Mouse (Mus musculus) forebrain, embryonic 16.5 days (tissue): ENCODE measurements around the gene Myo1g. TPM values are rescaled to one million over a fixed set of nuclear protein-coding genes. Genes with fewer than 3 reads are reported as not detected.
A peak's percentile ranks its signal among the peaks of the same experiment; 100 is the strongest.

ENCODE experiments used
- ATAC-seq: fragments of 200-750 bp; cut with Nextera tagmentation; 2 replicates; pipeline ENCODE4 v1.8.0; 2017; ENCODE audit warnings: mild to moderate bottlenecking, moderate library complexity
- H3K27ac ChIP-seq: fragments of 300-500 bp; sonication (generic); 2 replicates; pipeline ENCODE4 v1.5.1; 2014; ENCODE audit warnings: low read length, control low read depth
- H3K27me3 ChIP-seq: fragments of 300-500 bp; sonication (generic); replicated peaks from 2 replicates; pipeline ENCODE4 v1.6.1; 2014; ENCODE audit warnings: low read length; ENCODE audit not compliant: control insufficient read depth, insufficient read depth
- H3K36me3 ChIP-seq: fragments of 300-500 bp; sonication (generic); 2 replicates; pipeline ENCODE4 v1.6.1; 2014; ENCODE audit not compliant: control insufficient read depth, insufficient read depth
- H3K4me1 ChIP-seq: fragments of 300-500 bp; sonication (generic); replicated peaks from 2 replicates; pipeline ENCODE4 v1.6.1; 2014; ENCODE audit warnings: low read length; ENCODE audit not compliant: control insufficient read depth, insufficient read depth
- H3K4me2 ChIP-seq: fragments of 300-500 bp; sonication (generic); 2 replicates; pipeline ENCODE4 v1.6.1; 2014; ENCODE audit warnings: mild to moderate bottlenecking, low read length, control low read depth
- H3K4me3 ChIP-seq: fragments of 300-500 bp; sonication (generic); replicated peaks from 2 replicates; pipeline ENCODE4 v1.5.1; 2014; ENCODE audit warnings: mild to moderate bottlenecking, low read length, control low read depth
- H3K9ac ChIP-seq: fragments of 300-500 bp; sonication (generic); replicated peaks from 2 replicates; pipeline ENCODE4 v1.6.1; 2014; ENCODE audit warnings: low read depth, low read length, control low read depth
- H3K9me3 ChIP-seq: fragments of 300-500 bp; sonication (generic); 2 replicates; pipeline ENCODE4 v1.6.1; 2016; ENCODE audit warnings: low read length; ENCODE audit not compliant: control insufficient read depth
- WGBS: fragments of 180-500 bp; shearing (Covaris S2); extraction: QIAGEN DNeasy Blood & Tissue Kit; methylation state at CpG from one replicate; pipeline ENCODE4 v1.1.7; 2014; 5-methylcytosine and 5-hydroxymethylcytosine counted together
- microRNA-seq: library from miRNA; unstranded; fragments of <30 nt; microRNA quantifications from one replicate; pipeline ENCODE4, GENCODE M21; 2017
- polyA plus RNA-seq: library from polyadenylated mRNA; unstranded; fragments of >200 nt; fragmentation: Nextera tagmentation; extraction: Ambion mirVana; gene quantifications from 2 replicates; pipeline ENCODE4 v1.2.1, GENCODE M21; 2015

Myo1g gene
- polyA plus RNA-seq, 1 experiment from 2014 or later, result 0.20 TPM

GRCm38 (mm10) chr11:6472076-6472475, 48.7 kb downstream of the Myo1g start:
- Histone ChIP-seq H3K9ac (peak overlapping the region; percentile 18; the same call in 1 of the 2 replicates), H3K27me3 (no peaks in the 10 kb centered on the region), H3K9me3 (no peaks in the 10 kb centered on the region), H3K4me3 (peak overlapping the region; percentile 46), H3K27ac (no peak overlapping the region), H3K36me3 (no peaks in the 10 kb centered on the region), H3K4me1 (peaks cover 52% of the 10 kb centered on the region), H3K4me2 (peak overlapping the region; percentile 86)
- ATAC-seq, result no peak

GRCm38 (mm10) chr11:6471493-6471892, 49.3 kb downstream of the Myo1g start:
- WGBS, result 0% methylated on average over 1 of the region's 1 CpGs
- Histone ChIP-seq H3K9me3 (no peaks in the 10 kb centered on the region), H3K27me3 (no peaks in the 10 kb centered on the region), H3K36me3 (no peaks in the 10 kb centered on the region), H3K9ac (0 out of 2 replicates have a peak overlapping the region, but pooled peaks have one; percentile 25), H3K4me2 (peak overlapping the region; percentile 86), H3K27ac (no peak overlapping the region), H3K4me3 (peak overlapping the region; percentile 46), H3K4me1 (peaks cover 52% of the 10 kb centered on the region)
- ATAC-seq, result no peak

GRCm38 (mm10) chr11:6471054-6471453, 49.7 kb downstream of the Myo1g start:
- no peaks in the 10 kb centered on the region for H3K27me3 ChIP-seq
- H3K9me3 ChIP-seq, result no peaks in the 10 kb centered on the region
- H3K36me3 ChIP-seq, result no peaks in the 10 kb centered on the region
- ATAC-seq, result no peak
- H3K27ac ChIP-seq, result peak overlapping the region; percentile 51
- peak overlapping the region; percentile 43 for H3K4me3 ChIP-seq
- peaks cover 52% of the 10 kb centered on the region for H3K4me1 ChIP-seq
- H3K4me2 ChIP-seq, result peak overlapping the region; percentile 86
- peak overlapping the region; percentile 36 for H3K9ac ChIP-seq
- WGBS, result 20% methylated on average over 2 of the region's 2 CpGs

- no peaks in the 10 kb centered on the region for H3K9me3 ChIP-seq
- WGBS, result 76% methylated on average over 2 of the region's 2 CpGs
- ATAC-seq, result no peak
- H3K27ac ChIP-seq, result no peak overlapping the region
- no peak overlapping the region for H3K9ac ChIP-seq
- H3K4me3 ChIP-seq, result no peak overlapping the region
- H3K4me2 ChIP-seq, result no peak overlapping the region
- peaks cover 42% of the 10 kb centered on the region for H3K4me1 ChIP-seq
- H3K27me3 ChIP-seq, result no peaks in the 10 kb centered on the region
- H3K36me3 ChIP-seq, result no peaks in the 10 kb centered on the region
Measured at GRCm38 (mm10) chr11:6468541-6468940, 52.2 kb downstream of the Myo1g start.

GRCm38 (mm10) chr11:6465122-6465521, 55.6 kb downstream of the Myo1g start:
- Histone ChIP-seq H3K27ac (no peak overlapping the region), H3K27me3 (no peaks in the 10 kb centered on the region), H3K9me3 (no peaks in the 10 kb centered on the region), H3K4me3 (no peak overlapping the region), H3K36me3 (no peaks in the 10 kb centered on the region), H3K4me2 (no peak overlapping the region), H3K4me1 (peaks cover 17% of the 10 kb centered on the region), H3K9ac (no peak overlapping the region)
- peak; percentile 63 for ATAC-seq
- 21% methylated on average over 4 of the region's 4 CpGs for WGBS

- Histone ChIP-seq H3K4me2 (no peak overlapping the region), H3K4me3 (no peak overlapping the region), H3K9me3 (no peaks in the 10 kb centered on the region), H3K4me1 (peaks cover 6% of the 10 kb centered on the region), H3K27ac (no peak overlapping the region), H3K36me3 (no peaks in the 10 kb centered on the region), H3K27me3 (no peaks in the 10 kb centered on the region), H3K9ac (no peak overlapping the region)
- 90% methylated on average over 6 of the region's 6 CpGs for WGBS
- ATAC-seq, result no peak
Measured at GRCm38 (mm10) chr11:6463159-6463837, 57.5 kb downstream of the Myo1g start.

Small RNAs within 50 kb of the gene (microRNA-seq; reads per million reads assigned to microRNA genes)
- not detected for gene Gm22123

Other genes starting within 250 kb of the Myo1g start
- 157 and 163 TPM in 2 replicates for gene Tmed4, start 246.1 kb downstream of the Myo1g start, polyA plus RNA-seq
- 99.5 and 99.6 TPM in 2 replicates for gene Ogdh, start 229.3 kb downstream of the Myo1g start, polyA plus RNA-seq
- 36.7 and 40.4 TPM in 2 replicates for gene Zmiz2, start 131.9 kb downstream of the Myo1g start, polyA plus RNA-seq
- 3,622 and 3,688 TPM in 2 replicates for gene Ppia, start 105.5 kb downstream of the Myo1g start, polyA plus RNA-seq
- gene H2afv, start 76.5 kb downstream of the Myo1g start, polyA plus RNA-seq, result 438 and 507 TPM in 2 replicates
- gene Purb, start 45.0 kb downstream of the Myo1g start, polyA plus RNA-seq, result 14.4 and 16.7 TPM in 2 replicates
- 101 and 107 TPM in 2 replicates for gene Ccm2, start 25.9 kb upstream of the Myo1g start, polyA plus RNA-seq
- gene Nacad, start 85.1 kb upstream of the Myo1g start, polyA plus RNA-seq, result 62.5 and 71.1 TPM in 2 replicates
- 28.2 and 32.2 TPM in 2 replicates for gene Tbrg4, start 105.1 kb upstream of the Myo1g start, polyA plus RNA-seq
- not detected in 2 replicates for gene Wap, start 117.7 kb upstream of the Myo1g start, polyA plus RNA-seq
- gene Ramp3, start 137.6 kb upstream of the Myo1g start, polyA plus RNA-seq, result 7.9 and 8.1 TPM in 2 replicates